In the genomic region with DNA sequence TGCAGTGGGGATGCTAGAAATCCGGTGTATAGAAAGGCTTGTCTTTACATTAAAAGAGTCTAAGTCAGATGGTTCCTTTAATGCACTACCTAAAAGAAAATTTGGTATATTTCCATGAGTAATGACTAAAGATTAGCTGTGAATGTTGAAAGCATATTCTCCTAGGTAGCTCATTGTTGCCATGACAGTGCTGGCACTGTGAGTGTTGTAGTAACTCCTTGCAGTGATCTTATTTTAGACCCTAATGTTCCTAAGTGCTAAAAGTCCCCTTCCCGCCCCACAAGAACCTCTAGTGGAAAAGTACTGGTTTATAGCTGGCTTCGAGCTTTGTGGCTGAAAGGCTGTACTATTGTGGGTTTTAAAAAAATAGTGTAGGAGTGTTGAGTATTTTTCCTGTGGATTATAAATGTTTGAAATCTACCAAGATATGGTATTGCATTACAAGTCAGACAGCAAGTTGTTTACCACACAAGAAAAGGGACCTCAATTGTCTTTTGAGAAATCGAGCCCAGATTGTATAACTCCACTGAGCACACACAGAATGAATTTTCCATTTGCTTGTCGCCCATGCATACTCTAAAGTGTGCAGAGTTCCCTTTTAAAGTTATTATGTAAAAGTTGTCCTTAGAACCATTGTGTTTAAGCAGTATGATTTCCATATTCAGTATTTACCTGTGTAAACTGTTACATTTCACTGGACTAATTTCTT, we compare ENCODE assay signal across 14 mouse cellular contexts. TPM values are rescaled to one million over a fixed set of nuclear protein-coding genes. Genes with fewer than 3 reads are reported as not detected.
A peak's percentile ranks its signal among the peaks of the same experiment; 100 is the strongest.
DNase-seq lines count a peak whose midpoint lies in the region; ATAC-seq and TF ChIP-seq lines count a peak whose summit lies in the region.
"Had no signal": no experiment of that assay in that cellular context is flagged by ENCODE, and none has a peak within 500 bp of the region (broad histone marks: within the 10 kb centered on the region; RNA-seq: fewer than 3 reads in every experiment).

No protein-coding gene starts in this region.

- TF ChIP-seq CTCF in gastrocnemius, adult 2 months (IDR thresholded peaks at IDR 0.05) = no peak
- TF ChIP-seq CTCF in layer of hippocampus, adult 2 months (conservative IDR thresholded peaks at IDR 0.05) = no peak

- H3K36me3 ChIP-seq in hindbrain, embryonic 16.5 days (ENCODE audit: control insufficient read depth, insufficient read depth, low read length) = no peaks in the 10 kb centered on the region
- H3K36me3 ChIP-seq: stomach, embryonic 15.5 days had no signal

- peak overlapping the region; percentile 77 for H3K27ac ChIP-seq in gastrocnemius, adult 2 months
- peak overlapping the region; percentile 24; the same call in 1 of the 2 replicates for H3K27ac ChIP-seq in layer of hippocampus, adult 2 months
- H3K27ac ChIP-seq in hindbrain, embryonic 16.5 days (ENCODE audit: low read depth, low read length) = no peak overlapping the region
- H3K27ac ChIP-seq: hindbrain, postnatal 0 days; liver, embryonic 14.5 days; stomach, embryonic 15.5 days had no signal

- no peaks in the 10 kb centered on the region for H3K9me3 ChIP-seq in hindbrain, embryonic 16.5 days (ENCODE audit: control insufficient read depth, low read length)
- H3K9me3 ChIP-seq: stomach, embryonic 15.5 days had no signal

- no peak overlapping the region for H3K9ac ChIP-seq in hindbrain, embryonic 16.5 days (ENCODE audit: low read depth, low read length)
- H3K9ac ChIP-seq: liver, embryonic 14.5 days; stomach, embryonic 15.5 days had no signal

- intact Hi-C loops in gastrocnemius, adult 2 months (cut with DNase I) = no loop called here
- intact Hi-C loops in left cerebral cortex, postnatal 14 days (cut with DNase I) = no loop called here

- H3K4me2 ChIP-seq in hindbrain, embryonic 16.5 days (ENCODE audit: low read length) = no peak overlapping the region
- H3K4me2 ChIP-seq: stomach, embryonic 15.5 days had no signal

- H3K4me3 ChIP-seq in gastrocnemius, adult 2 months = no peak overlapping the region
- no peak overlapping the region for H3K4me3 ChIP-seq in layer of hippocampus, adult 2 months
- no peak overlapping the region for H3K4me3 ChIP-seq in hindbrain, embryonic 16.5 days (ENCODE audit: low read length)
- H3K4me3 ChIP-seq: stomach, embryonic 15.5 days had no signal

- ATAC-seq in CD4-positive, CD25-positive, alpha-beta regulatory T cell, adult 4 months = peak; percentile 37
- ATAC-seq in hindbrain, embryonic 16.5 days = no peak
- ATAC-seq: forebrain, embryonic 16.5 days; hindbrain, postnatal 0 days had no signal

- 83% methylated on average over 5 of the region's 5 CpGs for WGBS in hindbrain, embryonic 16.5 days

- H3K4me1 ChIP-seq in hindbrain, embryonic 16.5 days (ENCODE audit: control insufficient read depth, insufficient read depth, low read depth, low read length) = no peaks in the 10 kb centered on the region
- H3K4me1 ChIP-seq: stomach, embryonic 15.5 days had no signal

- no peak for DNase-seq in gastrocnemius, adult 2 months
- no peak for DNase-seq in gastrocnemius, postnatal 25 days
- DNase-seq in layer of hippocampus, adult 2 months (ENCODE audit: low spot score in 2 of 2) = no peak
- DNase-seq in layer of hippocampus, adult 9-10 months (ENCODE audit: low spot score) = no peak
- DNase-seq in left cerebral cortex, postnatal 14 days (ENCODE audit: low spot score in 2 of 2) = peak; percentile 20 to 45
- DNase-seq: adrenal gland, postnatal 36 days; lung, postnatal 10 days; thymus, postnatal 4 days had no signal

- no peaks in the 10 kb centered on the region for H3K27me3 ChIP-seq in hindbrain, embryonic 16.5 days (replicated peaks; ENCODE audit: control insufficient read depth, insufficient read depth, low read length)
- H3K27me3 ChIP-seq: stomach, embryonic 15.5 days had no signal

RNA-seq across cellular contexts. Expression of a gene that starts 13.0 kb away (rescaled TPM):
- total RNA-seq in gastrocnemius, adult 2 months (2021) = 10 to 100 TPM; 18.5 to 52.7 TPM
- total RNA-seq in gastrocnemius, postnatal 25 days (2021) = 10 to 100 TPM; 15.4 to 29.7 TPM
- total RNA-seq in layer of hippocampus, adult 2 months (2021) = 10 to 100 TPM; 51.4 to 55.3 TPM
- 100 to 1,000 TPM; 117 to 130 TPM for polyA plus RNA-seq in CD4-positive, CD25-positive, alpha-beta regulatory T cell, adult 4 months (2017; shearing (Covaris generic))
- total RNA-seq in left cerebral cortex, postnatal 14 days (2021) = 10 to 100 TPM; 39.3 to 52.8 TPM
- 41.0 and 41.2 TPM in 2 replicates for polyA plus RNA-seq in hindbrain, embryonic 16.5 days (2015; fragmentation: Nextera tagmentation; extraction: Ambion mirVana)

RNA-seq across cellular contexts. Expression of a gene that starts 13.1 kb away (rescaled TPM):
- 1 to 10 TPM; 2.7 to 3.1 TPM for total RNA-seq in gastrocnemius, adult 2 months (2021)
- 1 to 10 TPM; 2.0 to 2.6 TPM for total RNA-seq in gastrocnemius, postnatal 25 days (2021)
- 1 to 10 TPM; 8.5 to 8.6 TPM for total RNA-seq in layer of hippocampus, adult 2 months (2021)
- polyA plus RNA-seq in CD4-positive, CD25-positive, alpha-beta regulatory T cell, adult 4 months (2017; shearing (Covaris generic)) = 10 to 100 TPM; 22.2 to 27.1 TPM
- total RNA-seq in left cerebral cortex, postnatal 14 days (2021) = 1 to 10 TPM; 6.6 to 8.6 TPM
- polyA plus RNA-seq in hindbrain, embryonic 16.5 days (2015; fragmentation: Nextera tagmentation; extraction: Ambion mirVana) = 14.3 and 15.7 TPM in 2 replicates

Comparison
In these comparisons a context has a peak if more than half of its experiments do, and no peak if none do; other contexts are left out.
1. DNase-seq: peak in left cerebral cortex, postnatal 14 days (2 of 2); none in gastrocnemius, adult 2 months (single experiment), gastrocnemius, postnatal 25 days (single experiment), layer of hippocampus, adult 2 months (0 of 2) and layer of hippocampus, adult 9-10 months (single experiment).